Mouse (Mus musculus): Measurements from ENCODE around the gene Ksr2. TPM values are rescaled to one million over a fixed set of nuclear protein-coding genes. Genes with fewer than 3 reads are reported as not detected.
A peak's percentile ranks its signal among the peaks of the same experiment; 100 is the strongest.

Ksr2 gene
- polyA plus RNA-seq, 1 experiment from 2014 or later, result 0.16 TPM

- H3K36me3 ChIP-seq (ENCODE audit: control insufficient read depth, insufficient read depth, low read length), result no peaks in the 10 kb centered on the region
- no peak for TF ChIP-seq EP300 (optimal IDR thresholded peaks at IDR 0.05)
- no peak for TF ChIP-seq CTCF (IDR thresholded peaks at IDR 0.05; ENCODE audit: low read depth)
- 82% methylated on average over 4 of the region's 4 CpGs for WGBS
- H3K9ac ChIP-seq (ENCODE audit: low read length), result no peak overlapping the region
- H3K4me2 ChIP-seq (replicated peaks; ENCODE audit: low read depth), result no peak overlapping the region
- ATAC-seq (ENCODE audit: low FRiP score, low TSS enrichment), result no peak
- H3K27me3 ChIP-seq (ENCODE audit: control insufficient read depth, insufficient read depth, low read length), result no peaks in the 10 kb centered on the region
- H3K27ac ChIP-seq (replicated peaks), result no peak overlapping the region
- no peaks in the 10 kb centered on the region for H3K4me1 ChIP-seq (replicated peaks; ENCODE audit: control insufficient read depth, insufficient read depth)
- no peaks in the 10 kb centered on the region for H3K9me3 ChIP-seq (ENCODE audit: control insufficient read depth, low read length)
- DNase-seq (ENCODE audit: low spot score), result no peak
- H3K4me3 ChIP-seq (ENCODE audit: low read depth, low read length), result no peak overlapping the region
These were observed 107.9 kb downstream of the Ksr2 start for GRCm38 (mm10) chr5:117521701-117522100.

DNA sequence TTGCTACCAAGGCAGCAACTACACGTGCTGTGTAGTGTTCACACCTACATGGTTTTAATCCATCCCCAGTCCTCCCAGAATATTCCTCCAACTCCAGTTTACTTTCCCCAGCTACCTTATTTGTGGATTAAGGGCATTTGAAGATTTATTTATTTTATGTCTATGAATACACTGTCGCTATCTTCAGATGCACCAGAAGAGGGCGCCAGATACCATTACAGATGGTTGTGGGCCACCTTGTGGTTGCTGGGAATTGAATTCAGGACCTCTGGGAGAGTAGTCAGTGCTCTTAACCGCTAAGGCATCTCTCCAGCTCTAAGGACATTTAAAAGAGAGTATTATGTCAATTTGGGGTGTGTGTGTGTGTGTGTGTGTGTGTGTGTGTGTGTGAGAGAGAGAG, 108.7 kb downstream of the Ksr2 start:
- Histone ChIP-seq H3K27ac (replicated peaks) (no peak overlapping the region), H3K4me2 (replicated peaks; ENCODE audit: low read depth) (no peak overlapping the region), H3K36me3 (ENCODE audit: control insufficient read depth, insufficient read depth, low read length) (no peaks in the 10 kb centered on the region), H3K9ac (ENCODE audit: low read length) (no peak overlapping the region), H3K27me3 (ENCODE audit: control insufficient read depth, insufficient read depth, low read length) (no peaks in the 10 kb centered on the region), H3K4me1 (replicated peaks; ENCODE audit: control insufficient read depth, insufficient read depth) (no peaks in the 10 kb centered on the region), H3K9me3 (ENCODE audit: control insufficient read depth, low read length) (no peaks in the 10 kb centered on the region), H3K4me3 (ENCODE audit: low read depth, low read length) (no peak overlapping the region)
- TF ChIP-seq EP300 (optimal IDR thresholded peaks at IDR 0.05) (no peak), CTCF (IDR thresholded peaks at IDR 0.05; ENCODE audit: low read depth) (peak; percentile 48)
- no peak for ATAC-seq (ENCODE audit: low FRiP score, low TSS enrichment)
- no peak for DNase-seq (ENCODE audit: low spot score)
- 67% methylated on average over 4 of the region's 4 CpGs for WGBS

DNA sequence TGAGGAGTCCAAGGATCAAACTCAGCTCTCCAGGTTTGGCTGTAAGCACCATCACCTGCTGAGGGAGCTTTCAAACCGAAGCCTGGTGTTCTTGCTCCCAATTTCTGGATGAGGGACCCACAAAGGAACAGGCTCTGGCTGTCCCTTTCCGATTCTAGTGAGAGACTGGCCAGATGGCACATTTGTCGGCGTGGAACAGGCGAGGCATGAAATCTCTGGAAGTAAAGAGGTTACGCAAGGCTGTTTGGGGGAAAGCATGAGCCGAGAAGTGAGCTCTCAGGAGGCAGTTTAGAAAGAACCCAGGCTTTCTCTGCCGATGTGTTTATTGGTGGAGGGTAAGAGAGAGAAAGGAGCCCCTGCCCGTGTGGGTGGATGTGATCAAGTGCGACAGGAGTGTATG, 109.2 kb downstream of the Ksr2 start:
- WGBS, result 81% methylated on average over 10 of the region's 10 CpGs
- no peak overlapping the region for H3K4me3 ChIP-seq (ENCODE audit: low read depth, low read length)
- H3K36me3 ChIP-seq (ENCODE audit: control insufficient read depth, insufficient read depth, low read length), result no peaks in the 10 kb centered on the region
- no peaks in the 10 kb centered on the region for H3K9me3 ChIP-seq (ENCODE audit: control insufficient read depth, low read length)
- no peaks in the 10 kb centered on the region for H3K27me3 ChIP-seq (ENCODE audit: control insufficient read depth, insufficient read depth, low read length)
- no peaks in the 10 kb centered on the region for H3K4me1 ChIP-seq (replicated peaks; ENCODE audit: control insufficient read depth, insufficient read depth)
- no peak overlapping the region for H3K27ac ChIP-seq (replicated peaks)
- DNase-seq (ENCODE audit: low spot score), result no peak
- no peak for ATAC-seq (ENCODE audit: low FRiP score, low TSS enrichment)
- no peak overlapping the region for H3K9ac ChIP-seq (ENCODE audit: low read length)
- H3K4me2 ChIP-seq (replicated peaks; ENCODE audit: low read depth), result no peak overlapping the region
- no peak for TF ChIP-seq CTCF (IDR thresholded peaks at IDR 0.05; ENCODE audit: low read depth)
- no peak for TF ChIP-seq EP300 (optimal IDR thresholded peaks at IDR 0.05)

GRCm38 (mm10) chr5:117530991-117531390, 117.2 kb downstream of the Ksr2 start:
- H3K4me2 ChIP-seq (replicated peaks; ENCODE audit: low read depth), result no peak overlapping the region
- no peak overlapping the region for H3K9ac ChIP-seq (ENCODE audit: low read length)
- 64% methylated on average over 6 of the region's 6 CpGs for WGBS
- H3K36me3 ChIP-seq (ENCODE audit: control insufficient read depth, insufficient read depth, low read length), result no peaks in the 10 kb centered on the region
- TF ChIP-seq EP300 (optimal IDR thresholded peaks at IDR 0.05) (no peak), CTCF (IDR thresholded peaks at IDR 0.05; ENCODE audit: low read depth) (no peak)
- H3K4me3 ChIP-seq (ENCODE audit: low read depth, low read length), result no peak overlapping the region
- ATAC-seq (ENCODE audit: low FRiP score, low TSS enrichment), result no peak
- H3K4me1 ChIP-seq (replicated peaks; ENCODE audit: control insufficient read depth, insufficient read depth), result no peaks in the 10 kb centered on the region
- no peaks in the 10 kb centered on the region for H3K9me3 ChIP-seq (ENCODE audit: control insufficient read depth, low read length)
- no peak for DNase-seq (ENCODE audit: low spot score)
- no peaks in the 10 kb centered on the region for H3K27me3 ChIP-seq (ENCODE audit: control insufficient read depth, insufficient read depth, low read length)
- H3K27ac ChIP-seq (replicated peaks), result no peak overlapping the region

DNA sequence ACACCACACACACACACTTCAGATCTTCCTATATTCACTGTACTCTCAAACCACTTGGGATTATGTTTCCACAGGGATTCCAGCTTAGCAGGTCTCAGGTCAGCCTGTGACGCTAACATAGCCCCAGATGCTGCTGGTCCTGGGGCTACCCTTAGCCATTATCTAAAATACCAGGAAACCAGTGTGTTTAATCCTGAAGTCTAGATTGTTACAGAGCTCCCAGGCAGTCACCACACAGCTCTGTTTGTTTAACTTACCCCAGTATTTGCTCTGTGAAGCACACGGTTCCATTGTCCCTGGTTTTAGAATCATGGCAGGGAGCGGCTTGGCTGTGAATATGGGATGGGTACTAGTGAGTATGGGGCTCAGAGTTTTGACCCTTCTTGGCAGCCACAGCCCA, 125.4 kb downstream of the Ksr2 start:
- no peaks in the 10 kb centered on the region for H3K36me3 ChIP-seq (ENCODE audit: control insufficient read depth, insufficient read depth, low read length)
- ATAC-seq (ENCODE audit: low FRiP score, low TSS enrichment) (peak; percentile 51; the same call in 1 of the 2 replicates), DNase-seq (ENCODE audit: low spot score) (peak; percentile 26)
- H3K4me1 ChIP-seq (replicated peaks; ENCODE audit: control insufficient read depth, insufficient read depth), result no peaks in the 10 kb centered on the region
- no peaks in the 10 kb centered on the region for H3K9me3 ChIP-seq (ENCODE audit: control insufficient read depth, low read length)
- H3K4me3 ChIP-seq (ENCODE audit: low read depth, low read length), result no peak overlapping the region
- WGBS, result 39% methylated on average over 3 of the region's 3 CpGs
- no peak overlapping the region for H3K4me2 ChIP-seq (replicated peaks; ENCODE audit: low read depth)
- H3K27ac ChIP-seq (replicated peaks), result no peak overlapping the region
- no peak for TF ChIP-seq CTCF (IDR thresholded peaks at IDR 0.05; ENCODE audit: low read depth)
- TF ChIP-seq EP300 (optimal IDR thresholded peaks at IDR 0.05), result no peak
- H3K9ac ChIP-seq (ENCODE audit: low read length), result no peak overlapping the region
- no peaks in the 10 kb centered on the region for H3K27me3 ChIP-seq (ENCODE audit: control insufficient read depth, insufficient read depth, low read length)

DNA sequence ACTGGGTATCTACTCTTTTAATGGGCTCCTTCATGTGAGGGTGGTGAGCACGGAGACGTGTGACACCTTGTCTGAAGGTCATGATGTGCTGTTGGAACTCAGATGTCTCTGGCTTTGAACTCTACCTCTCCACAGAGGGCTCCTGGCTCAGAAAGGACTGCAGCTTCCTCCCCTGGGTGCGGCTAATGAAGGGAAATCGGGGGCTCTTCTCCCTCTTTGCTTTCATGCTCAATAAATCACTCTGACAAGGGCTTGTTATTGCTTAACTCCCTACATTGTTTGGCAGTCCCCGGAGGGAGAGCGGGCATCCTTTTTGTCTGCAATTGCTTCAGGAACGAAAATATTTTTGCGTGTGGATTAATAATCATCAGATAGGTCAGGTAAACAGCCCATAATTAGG, 127.9 kb downstream of the Ksr2 start:
- no peak for DNase-seq (ENCODE audit: low spot score)
- Histone ChIP-seq H3K27me3 (ENCODE audit: control insufficient read depth, insufficient read depth, low read length) (no peaks in the 10 kb centered on the region), H3K4me2 (replicated peaks; ENCODE audit: low read depth) (no peak overlapping the region), H3K9ac (ENCODE audit: low read length) (no peak overlapping the region), H3K27ac (replicated peaks) (no peak overlapping the region), H3K9me3 (ENCODE audit: control insufficient read depth, low read length) (no peaks in the 10 kb centered on the region), H3K36me3 (ENCODE audit: control insufficient read depth, insufficient read depth, low read length) (no peaks in the 10 kb centered on the region), H3K4me1 (replicated peaks; ENCODE audit: control insufficient read depth, insufficient read depth) (no peaks in the 10 kb centered on the region), H3K4me3 (ENCODE audit: low read depth, low read length) (no peak overlapping the region)
- TF ChIP-seq EP300 (optimal IDR thresholded peaks at IDR 0.05) (no peak), CTCF (IDR thresholded peaks at IDR 0.05; ENCODE audit: low read depth) (no peak)
- no peak for ATAC-seq (ENCODE audit: low FRiP score, low TSS enrichment)
- WGBS, result 31% methylated on average over 8 of the region's 8 CpGs
